Mouse (Mus musculus) mouse embryonic stem cell (cell line): Measurements from ENCODE around the gene Ppp2r3c.
"Not testable (repeated sequence)": the region's sequence is repeated elsewhere in the genome, so short reads cannot be mapped to it uniquely, and the experiment has no call there.

Experiments
- in situ Hi-C, 2 experiments: fragments of 300-500 bp; cut with MboI; formaldehyde crosslinking; loops; 1 replicate in 1 of 2; 3 replicates in 1 of 2; pipeline ENCODE4 v1.14.3; 2019 to 2020; ENCODE audit warnings: low sequenced_read_pairs in 2 of 2, low pct_unique_long_range_greater_than_20kb in 1 of 2, mixed read lengths in 1 of 2; ENCODE audit not compliant: unreplicated experiment in 1 of 2

Gene Ppp2r3c

DNA sequence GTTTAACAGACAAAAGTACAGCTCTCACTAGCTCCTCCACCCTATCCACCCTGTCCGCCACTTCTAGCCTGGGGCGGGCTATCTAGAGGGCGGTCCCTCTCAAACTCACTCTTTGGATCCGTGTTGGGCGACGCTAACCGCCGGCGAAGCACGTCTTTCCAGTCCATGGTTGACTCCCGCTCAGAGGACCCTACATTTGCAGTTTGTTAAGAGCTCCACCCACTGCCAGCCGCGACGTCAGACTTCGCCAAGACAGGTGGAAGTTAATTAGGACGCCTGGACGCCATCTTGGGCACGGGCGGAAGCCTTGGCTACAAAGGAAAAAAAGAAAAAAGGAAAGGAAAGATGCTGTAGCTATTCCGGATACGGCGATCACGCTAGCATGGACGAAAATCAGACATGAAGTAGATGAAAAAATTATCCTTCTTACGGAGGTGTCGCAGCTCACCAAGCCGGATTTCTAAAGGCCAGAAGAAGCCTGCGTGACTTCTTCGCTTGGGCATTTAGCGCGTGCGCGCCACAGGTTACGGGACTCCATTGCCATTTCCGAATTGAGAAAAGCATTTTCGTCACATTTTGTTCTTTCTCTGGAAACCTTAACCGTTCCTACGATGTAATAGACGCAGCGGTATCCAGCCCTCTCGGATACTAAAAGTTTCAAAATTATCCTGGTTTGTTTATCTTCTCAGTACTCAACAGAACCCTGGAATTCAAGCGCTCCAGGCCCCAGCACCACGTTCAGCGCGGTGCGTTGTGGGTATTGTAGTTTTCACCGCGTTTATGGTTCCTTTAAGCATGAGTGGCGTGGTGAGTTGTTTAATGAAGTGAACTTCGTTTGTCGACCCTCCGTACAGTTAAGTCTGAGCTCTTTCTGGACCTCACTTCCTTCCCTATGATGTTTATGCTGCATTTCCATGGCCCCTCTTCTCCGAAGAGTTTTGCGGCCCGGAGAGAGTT lies at the start of gene Ppp2r3c:
Gene Ppp2r3c, minus strand, starts transcription at position 514 of the 957 bp plus-strand sequence.
- in situ Hi-C loops, result no loop called here

DNA sequence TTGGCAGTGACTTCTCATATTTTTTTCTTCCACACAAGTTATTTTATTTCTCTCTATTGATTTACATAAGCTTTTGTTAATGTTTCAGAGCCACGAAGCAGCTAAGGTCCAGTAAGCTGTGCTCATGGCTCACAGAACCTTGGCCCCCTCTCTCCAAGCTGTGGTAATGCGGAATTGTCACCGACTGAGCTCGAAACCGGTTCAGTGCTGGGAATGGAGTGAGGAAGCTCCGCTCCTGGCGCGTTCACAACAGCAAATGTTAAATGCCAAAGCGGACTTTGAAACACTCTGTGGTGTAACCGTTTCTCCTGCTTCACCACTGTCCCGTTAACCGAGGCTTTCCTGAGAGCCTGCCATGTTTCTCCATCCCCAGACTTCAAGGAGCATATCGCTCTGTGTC lies 41.8 kb upstream of the Ppp2r3c start:
- in situ Hi-C loops, result no loop called here

DNA sequence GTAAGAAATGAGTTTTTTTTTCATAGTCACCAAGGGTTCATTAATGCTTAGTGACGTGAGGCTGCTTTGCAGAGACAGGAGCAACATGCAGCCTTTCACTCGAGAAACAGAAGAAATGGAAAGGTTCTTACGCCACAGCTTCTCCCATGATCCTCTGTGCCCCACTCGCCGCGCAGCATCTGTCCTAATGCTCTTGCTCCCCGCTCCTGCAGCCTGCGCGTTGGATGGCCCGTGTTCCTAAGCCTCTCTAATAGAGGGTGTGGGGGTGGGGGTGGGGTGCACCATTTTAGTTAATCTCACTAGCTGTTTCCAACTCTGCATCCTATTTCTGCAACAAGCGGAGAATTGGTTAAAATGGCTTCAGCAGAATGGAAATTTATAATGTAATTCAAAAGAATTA lies 41.2 kb upstream of the Ppp2r3c start:
- in situ Hi-C loops, result no loop called here

DNA sequence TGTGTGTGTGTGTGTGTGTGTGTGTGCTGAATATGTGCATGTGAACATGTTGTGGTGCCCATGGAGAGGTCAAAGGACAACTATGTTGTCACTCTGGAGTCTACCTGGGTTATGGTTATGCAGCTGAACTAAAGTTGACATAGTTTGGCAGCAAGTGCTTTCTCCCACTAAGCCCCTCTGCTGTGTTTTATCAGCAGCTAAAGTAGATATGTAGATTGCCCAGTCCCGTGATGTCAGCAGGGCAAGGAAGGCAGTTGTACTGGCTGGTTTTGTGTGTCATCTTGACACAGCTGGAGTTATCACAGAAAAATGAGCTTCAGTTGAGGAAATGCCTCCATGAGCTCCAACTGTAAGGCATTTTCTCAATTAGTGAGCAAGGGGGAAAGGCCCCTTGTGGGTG lies 40.2 kb upstream of the Ppp2r3c start:
- in situ Hi-C loops, result not testable (repeated sequence)

DNA sequence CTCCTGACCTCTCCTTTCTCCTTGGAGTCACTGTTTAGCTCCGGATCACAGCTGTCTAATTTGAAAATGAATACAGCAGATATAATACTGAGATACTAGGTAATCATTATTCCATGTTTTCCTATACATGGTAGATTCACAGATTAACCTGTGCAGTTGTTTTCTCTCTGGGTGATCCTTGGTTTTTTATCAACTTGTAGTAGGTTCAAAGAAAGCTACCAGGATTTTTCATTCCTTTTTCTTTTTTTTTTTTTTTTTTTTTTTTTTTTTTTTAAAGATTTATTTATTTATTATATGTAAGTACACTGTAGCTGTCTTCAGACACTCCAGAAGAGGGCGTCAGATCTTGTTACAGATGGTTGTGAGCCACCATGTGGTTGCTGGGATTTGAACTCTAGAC lies 35.7 kb upstream of the Ppp2r3c start:
- in situ Hi-C loops, result not testable (repeated sequence)

DNA sequence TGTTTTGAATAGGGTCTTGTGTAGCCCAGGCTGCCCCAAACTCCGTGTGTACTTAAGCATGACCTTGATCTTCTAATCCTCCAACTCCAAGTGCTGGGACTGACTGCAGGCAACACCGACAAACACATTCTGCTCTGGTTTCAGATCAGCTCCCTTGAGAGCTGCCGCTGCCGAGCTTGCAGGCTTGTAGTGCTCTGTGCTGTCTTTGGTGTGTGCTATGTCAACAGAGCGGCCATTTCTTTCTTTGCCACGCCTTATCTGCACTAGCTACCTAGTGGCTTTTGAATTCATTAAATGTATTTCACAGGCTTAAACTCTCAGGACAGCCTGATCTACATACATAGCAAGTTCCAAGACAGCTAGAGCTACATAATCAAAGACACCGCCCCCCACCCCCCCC lies 30.9 kb upstream of the Ppp2r3c start:
- in situ Hi-C loops, result no loop called here

DNA sequence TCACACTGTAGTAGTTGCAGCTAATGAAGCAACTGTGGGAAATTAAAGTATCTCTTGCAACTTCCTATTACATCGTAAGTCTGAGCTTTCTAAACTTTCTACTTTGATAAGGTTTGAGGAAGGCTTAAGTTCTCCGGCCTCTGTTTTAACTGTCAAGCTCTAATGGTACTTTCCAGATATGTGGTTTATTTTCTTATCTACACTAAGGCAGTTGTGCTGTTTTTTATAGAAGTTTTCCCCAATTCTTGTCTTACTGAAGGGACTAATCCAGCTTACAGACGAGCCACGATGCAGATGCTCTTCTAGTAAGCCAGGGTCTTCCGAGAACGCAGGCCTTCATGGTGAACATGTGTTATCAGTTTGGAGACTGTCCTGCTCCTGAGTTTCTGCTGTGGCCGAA lies 26.6 kb upstream of the Ppp2r3c start:
- in situ Hi-C loops, result no loop called here

DNA sequence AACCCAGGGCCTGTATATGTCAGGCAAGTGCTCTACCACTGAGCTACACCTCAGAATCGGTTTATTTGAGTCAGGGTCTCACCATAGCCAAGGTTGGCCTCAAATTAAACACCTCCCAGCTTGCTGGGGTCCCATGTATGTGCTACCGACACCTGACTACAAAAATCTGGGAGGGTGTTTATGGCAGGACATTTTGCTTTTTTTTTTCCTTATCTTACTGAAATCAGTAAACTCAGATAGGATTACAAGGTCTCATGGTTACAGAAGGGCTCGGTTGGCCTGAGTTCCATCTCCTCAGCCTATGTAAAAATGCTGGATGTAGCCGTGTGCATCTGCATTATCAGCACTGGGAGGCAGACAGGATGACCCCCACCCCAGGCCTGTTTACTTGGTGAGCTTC lies 26.0 kb upstream of the Ppp2r3c start:
- in situ Hi-C loops, result no loop called here

DNA sequence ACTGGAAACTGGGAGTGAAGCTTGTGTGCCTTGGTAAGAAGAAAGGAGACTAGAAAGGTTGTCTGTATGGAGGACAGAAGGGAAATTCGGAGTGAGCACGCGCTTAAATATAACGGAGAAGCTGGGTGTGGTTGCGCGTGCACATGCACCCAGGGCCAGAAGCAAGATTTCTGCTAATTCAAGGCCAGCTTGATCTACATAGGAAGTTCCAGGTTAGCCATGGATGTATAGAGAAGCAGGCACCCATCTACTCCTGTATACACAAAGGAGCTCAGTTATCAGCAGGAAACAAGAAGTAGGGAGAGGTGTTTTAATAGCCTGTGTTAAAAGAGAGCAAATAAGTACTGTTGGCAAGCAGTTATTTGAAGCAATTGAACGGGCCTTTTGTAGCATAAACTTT lies 22.9 kb upstream of the Ppp2r3c start:
- in situ Hi-C loops, result no loop called here

DNA sequence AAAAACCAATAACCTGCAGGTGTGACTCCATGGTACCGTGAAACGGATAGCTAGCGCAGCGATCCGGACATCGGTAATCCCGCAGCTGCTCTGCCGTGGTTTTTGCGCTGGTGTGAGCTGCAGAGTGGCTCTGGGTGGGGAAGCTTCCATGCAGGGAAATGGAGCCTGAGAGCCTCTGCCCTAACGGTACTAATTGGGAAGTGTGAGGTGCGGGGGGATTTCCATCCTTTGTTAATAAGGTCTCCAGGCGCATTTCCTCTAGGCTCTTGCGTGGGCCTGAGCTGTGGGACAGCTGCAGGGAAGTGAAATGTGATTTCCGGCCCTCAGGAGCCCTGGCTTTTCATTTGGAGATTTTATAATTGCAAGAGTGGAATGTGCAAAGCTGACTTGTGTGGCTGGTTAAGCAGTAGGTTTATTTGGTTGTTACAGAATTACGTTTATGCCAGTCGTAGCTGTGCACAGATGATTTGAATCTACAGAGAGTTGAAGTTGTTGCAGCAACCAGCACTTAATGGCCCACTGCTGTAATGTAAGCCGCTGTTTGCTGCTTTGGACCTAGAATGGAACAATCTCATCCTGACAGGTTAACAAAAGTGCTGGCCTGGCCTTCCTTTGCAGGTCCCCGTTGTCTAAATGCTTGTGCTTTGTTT lies 19.0 kb upstream of the Ppp2r3c start:
- in situ Hi-C loops, result no loop called here

DNA sequence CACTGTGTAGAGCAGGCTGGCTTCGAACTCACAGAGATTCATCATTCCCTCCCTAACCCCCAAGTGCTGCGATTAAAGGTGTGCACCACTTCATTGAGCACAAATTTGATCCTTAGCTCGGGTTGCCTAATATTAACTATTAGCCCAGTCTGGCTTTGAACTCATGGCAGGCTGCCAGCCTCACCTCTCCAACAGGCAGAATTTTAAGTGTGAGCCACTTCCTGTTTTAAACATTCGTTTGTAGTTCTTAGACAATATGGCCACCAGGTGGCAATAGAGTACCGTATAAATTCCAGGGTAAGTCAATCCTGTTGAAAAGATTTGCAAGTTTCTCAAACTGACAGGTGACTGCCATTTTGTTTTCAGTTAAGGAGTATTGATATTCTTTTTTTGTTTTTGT lies 12.4 kb upstream of the Ppp2r3c start:
- in situ Hi-C loops, result loop anchor here (5.0 to 10.0 kb wide), 2 partner anchors 182 to 190 kb away; no protein-coding TSS in a partner anchor

DNA sequence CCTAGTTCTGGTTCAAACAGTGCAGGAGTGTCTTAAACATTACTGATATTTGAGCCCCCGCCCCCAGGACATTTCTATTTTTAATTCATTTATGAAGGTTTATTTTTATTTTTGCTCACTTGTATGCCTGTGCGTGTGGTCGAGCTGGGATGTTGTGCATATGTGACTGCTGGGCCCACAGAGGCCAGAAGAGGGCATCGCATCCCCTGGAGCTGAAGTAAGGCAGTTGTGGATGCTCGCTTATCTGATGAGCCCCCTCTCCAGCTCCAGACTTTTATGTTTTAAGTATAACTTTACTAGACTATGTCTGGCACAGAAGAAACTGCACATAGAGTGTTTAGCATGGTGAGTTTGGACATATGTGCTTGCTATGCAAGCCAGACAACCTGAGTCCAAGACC lies 11.1 kb upstream of the Ppp2r3c start:
- in situ Hi-C loops, result loop anchor here in 1 of 2 experiments (10.0 kb wide), 1 partner anchor 191 kb away; no protein-coding TSS in a partner anchor

DNA sequence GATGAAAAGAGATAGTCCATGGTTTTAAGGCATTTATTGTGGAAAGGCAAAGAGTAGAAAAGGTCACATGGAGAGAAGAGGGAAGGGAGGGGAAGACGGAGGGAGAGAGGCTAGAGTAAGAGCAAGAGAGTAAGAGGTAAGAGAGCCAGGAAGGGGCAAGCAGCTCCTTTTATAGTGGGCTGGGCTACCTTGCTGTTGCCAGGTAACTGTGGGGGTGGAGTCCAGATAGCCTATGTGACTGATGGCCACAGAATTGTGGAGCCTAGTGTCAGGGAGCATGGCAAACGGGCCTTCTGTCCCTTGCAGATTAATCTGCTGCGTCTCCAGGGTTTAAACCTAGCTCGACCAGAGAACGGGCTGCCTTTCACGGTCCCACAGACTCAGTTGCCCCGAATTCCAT lies 9.0 kb upstream of the Ppp2r3c start:
- in situ Hi-C loops, result loop anchor here in 1 of 2 experiments (10.0 kb wide), 1 partner anchor 193 kb away; no protein-coding TSS in a partner anchor

DNA sequence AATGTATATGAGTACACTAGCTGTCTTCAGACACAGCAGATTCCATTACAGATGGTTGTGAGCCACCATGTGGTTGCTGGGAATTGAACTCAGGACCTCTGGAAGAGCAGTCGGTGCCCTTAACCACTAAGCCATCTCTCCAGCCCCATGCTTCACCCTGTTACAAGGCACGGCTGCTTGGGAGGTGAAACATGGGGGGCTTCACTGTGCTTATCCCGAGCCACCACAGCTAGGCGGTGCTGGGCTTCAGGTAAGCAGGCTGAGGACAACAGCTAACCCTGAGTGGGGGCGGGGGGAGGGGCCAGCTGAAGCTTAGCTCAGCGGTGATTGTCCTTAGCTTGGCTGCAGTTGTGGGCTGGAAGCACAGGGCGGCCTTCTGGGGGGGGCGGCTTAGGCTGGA lies 6.7 kb upstream of the Ppp2r3c start:
- in situ Hi-C loops, result no loop called here

DNA sequence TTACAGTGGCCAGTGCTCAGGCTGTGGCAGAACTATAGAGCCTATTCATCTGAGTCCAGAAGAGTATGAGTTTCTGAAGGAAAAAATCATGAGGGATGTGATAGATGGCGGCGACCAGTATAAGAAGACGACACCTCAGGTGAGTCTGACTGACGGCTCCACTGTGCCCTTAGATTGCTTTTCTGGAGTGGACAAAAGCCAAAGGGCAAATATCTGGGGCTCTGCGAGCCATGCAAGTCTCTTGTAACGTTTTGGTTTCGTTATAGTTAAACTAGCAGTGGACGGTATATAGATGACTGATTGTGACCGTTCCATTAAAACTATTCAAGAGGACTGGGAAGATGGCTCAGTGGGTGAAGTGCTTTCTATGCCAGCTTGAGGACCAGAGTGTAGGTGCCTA lies 5.9 kb upstream of the Ppp2r3c start:
- in situ Hi-C loops, result no loop called here

DNA sequence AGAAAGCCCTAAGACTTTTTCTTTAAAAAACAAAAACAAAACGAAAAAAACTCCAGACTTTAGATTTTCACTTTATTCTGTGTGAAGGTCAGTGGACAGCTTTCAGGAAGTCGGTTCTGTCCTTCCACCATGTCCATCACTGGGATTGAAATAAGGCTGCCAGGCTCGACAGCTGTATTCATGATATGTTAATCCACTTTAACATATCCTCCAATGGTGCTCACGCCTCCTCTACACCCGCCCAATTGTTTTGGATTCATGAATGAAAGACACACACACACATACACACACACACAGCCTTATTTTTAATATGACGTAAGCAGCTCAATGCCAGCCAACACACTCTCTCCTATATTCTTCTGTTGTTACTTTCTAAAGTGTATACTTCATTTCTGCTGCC lies 4.8 kb upstream of the Ppp2r3c start:
- in situ Hi-C loops, result no loop called here

DNA sequence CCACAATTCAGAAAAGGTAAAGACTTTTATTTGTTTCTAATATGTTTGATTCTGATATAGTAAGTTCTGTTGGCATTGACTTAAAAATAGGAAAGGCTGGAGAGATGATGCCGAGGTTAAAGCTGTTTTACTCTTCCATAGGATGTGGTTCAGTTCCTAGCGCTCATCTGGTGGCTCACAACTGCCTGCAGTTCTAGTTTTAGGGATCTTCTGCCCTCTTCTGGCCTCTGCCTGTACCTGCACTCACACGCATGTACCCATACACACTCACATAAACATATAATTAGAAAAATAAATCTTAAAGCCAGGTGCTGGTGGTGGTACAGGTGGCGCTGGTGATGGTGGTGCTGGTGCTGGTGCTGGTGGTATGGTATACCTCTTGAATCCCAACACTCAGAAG lies 3.6 kb upstream of the Ppp2r3c start:
- in situ Hi-C loops, result no loop called here

DNA sequence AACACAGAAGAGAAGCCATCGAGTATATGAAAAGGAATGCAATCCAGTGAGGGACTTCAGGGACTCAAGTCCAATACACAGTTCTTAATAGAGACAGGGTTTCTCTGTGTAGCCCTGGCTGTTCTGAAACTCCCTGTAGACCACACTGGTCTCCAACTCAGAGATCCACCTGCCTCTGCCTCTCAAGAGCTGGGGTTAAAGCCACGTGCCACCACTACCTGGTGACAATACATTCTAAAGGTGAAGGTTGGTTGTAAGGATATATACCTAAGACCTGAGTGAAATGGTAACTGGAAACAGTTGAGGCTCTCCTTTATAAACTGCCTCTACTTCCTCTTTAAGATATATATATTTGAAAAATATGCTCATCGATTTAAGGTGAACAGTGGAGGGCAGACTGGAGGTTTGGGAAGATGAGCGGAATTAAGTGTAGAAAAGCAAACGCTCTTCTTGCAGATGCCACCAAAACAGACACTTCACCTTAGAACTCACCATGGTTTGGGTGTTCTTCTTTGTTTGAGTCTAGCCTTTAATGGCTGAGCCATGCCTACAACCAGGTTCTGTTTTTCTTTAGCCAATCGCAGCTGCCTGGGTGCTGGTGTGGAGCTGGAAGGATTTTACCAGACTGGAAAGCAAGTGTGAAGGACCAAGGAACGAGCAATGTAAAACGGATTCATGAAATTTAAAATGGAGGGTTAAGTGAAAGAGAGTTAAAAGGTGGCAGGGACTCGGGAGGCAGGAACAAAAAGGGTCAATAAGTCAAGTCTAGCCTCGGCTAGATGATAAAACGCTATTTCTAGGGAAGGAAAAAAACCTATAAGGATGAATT lies 1.1 kb downstream of the Ppp2r3c start:
- in situ Hi-C loops, result no loop called here

DNA sequence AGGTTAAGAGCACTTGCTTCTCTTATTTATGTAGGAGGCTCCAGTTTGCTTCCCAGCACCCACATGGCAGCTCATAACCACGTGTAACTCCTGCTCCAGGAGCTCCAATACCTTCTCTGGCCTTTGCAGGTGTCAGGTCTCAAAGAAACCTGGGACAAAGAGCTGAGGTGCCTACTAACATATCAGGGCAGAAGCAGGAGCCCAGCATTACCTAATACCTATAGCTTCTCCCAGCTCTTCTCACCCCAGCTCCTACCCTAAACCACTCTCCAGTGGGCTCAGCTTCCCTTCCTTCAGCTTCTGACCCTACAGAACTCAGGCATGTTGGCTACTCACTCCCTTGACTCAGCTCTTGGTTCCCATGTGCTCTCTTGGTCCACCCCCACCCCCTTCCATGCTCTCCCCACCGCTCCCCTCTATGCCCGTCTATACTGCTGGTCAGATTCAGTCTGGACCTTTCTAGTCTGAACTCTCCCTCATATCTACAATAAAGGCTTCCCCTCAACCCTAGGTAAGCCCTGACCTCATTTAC lies 1.9 kb downstream of the Ppp2r3c start:
- in situ Hi-C loops, result no loop called here
